Mouse (Mus musculus) kidney, adult 2 months (tissue): Measurements from ENCODE around the gene Prrt1.

Experiments
- CTCF ChIP-seq: fragments of 200-500 bp; conservative IDR thresholded peaks from 2 replicates; pipeline ENCODE4 v1.5.1; 2011; ENCODE audit warnings: low read depth, mild to moderate bottlenecking, control low read depth, low read length, moderate library complexity, mixed read lengths; ENCODE audit not compliant: insufficient read depth, insufficient read length
- POLR2A ChIP-seq: fragments of 200-500 bp; IDR thresholded peaks from one replicate; pipeline ENCODE4 v1.6.1; 2011; ENCODE audit warnings: low read depth, low read length, control low read depth

DNA sequence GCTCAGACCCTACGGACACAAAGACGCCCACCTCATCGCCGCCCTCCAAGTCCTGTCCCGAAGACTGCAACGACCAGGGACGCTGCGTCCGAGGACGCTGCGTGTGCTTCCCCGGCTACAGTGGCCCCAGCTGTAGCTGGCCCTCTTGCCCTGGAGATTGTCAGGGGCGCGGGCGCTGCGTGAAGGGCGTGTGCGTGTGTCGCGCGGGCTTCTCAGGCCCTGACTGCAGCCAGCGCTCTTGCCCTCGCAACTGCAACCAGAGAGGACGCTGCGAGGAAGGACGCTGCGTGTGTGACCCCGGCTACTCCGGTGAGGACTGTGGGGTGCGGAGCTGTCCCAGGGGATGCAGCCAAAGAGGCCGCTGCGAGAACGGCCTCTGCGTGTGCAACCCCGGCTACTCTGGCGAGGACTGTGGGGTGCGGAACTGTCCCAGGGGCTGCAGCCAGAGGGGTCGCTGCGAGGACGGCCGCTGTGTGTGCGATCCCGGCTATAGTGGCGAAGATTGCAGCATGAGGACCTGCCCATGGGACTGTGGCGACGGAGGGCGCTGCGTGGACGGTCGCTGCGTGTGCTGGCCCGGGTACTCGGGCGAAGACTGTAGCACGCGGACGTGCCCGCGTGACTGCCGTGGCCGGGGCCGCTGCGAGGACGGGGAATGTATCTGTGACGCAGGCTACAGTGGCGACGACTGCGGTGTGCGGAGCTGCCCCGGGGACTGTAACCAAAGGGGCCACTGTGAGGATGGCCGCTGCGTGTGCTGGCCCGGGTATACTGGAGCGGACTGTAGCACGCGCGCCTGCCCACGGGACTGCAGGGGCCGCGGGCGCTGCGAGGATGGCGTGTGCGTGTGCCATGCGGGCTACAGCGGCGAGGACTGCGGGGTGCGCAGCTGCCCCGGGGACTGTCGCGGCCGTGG is 42.1 kb downstream of the Prrt1 start:
- TF ChIP-seq CTCF, result no peak
- no peak for TF ChIP-seq POLR2A
